Mouse (Mus musculus) erythroblast, embryonic 14.5 days (primary cell): ENCODE results near the gene Add3.

Source experiments
- GATA1 ChIP-seq: IDR thresholded peaks from 2 replicates; pipeline ENCODE4 v1.6.1; 2012; ENCODE audit warnings: low read length, inconsistent platforms, mixed read lengths
- TAL1 ChIP-seq: IDR thresholded peaks from 3 replicates; pipeline ENCODE4 v1.6.1; 2012; ENCODE audit warnings: low read length, inconsistent platforms, mixed read lengths

GRCm38 (mm10) chr19:53202116-53202515 is 61.9 kb downstream of the Add3 start:
- TF ChIP-seq GATA1 = no peak
- no peak for TF ChIP-seq TAL1
